Mouse (Mus musculus): ENCODE results near the gene Mcf2l. TPM values are rescaled to one million over a fixed set of nuclear protein-coding genes. Genes with fewer than 3 reads are reported as not detected.

Gene Mcf2l
- polyA plus RNA-seq, 1 experiment = 9.7 TPM

- TF ChIP-seq CTCF (IDR thresholded peaks at IDR 0.05; ENCODE audit: borderline replicate concordance, control insufficient read depth, extremely low read depth, insufficient read depth, low read length, poor library complexity) (no peak), POLR2A (IDR thresholded peaks at IDR 0.05; ENCODE audit: control insufficient read depth, extremely low read depth, insufficient read depth, low read length, poor library complexity) (no peak)
- no peaks in the 10 kb centered on the region for H3K27me3 ChIP-seq (ENCODE audit: control insufficient read depth, insufficient read depth, low read length)
- H3K27ac ChIP-seq (ENCODE audit: control insufficient read depth, insufficient read depth, low read length) = no peak overlapping the region
- H3K4me1 ChIP-seq (replicated peaks; ENCODE audit: control insufficient read depth, insufficient read depth, low read length) = no peaks in the 10 kb centered on the region
- no peak overlapping the region for H3K4me3 ChIP-seq (ENCODE audit: control insufficient read depth, insufficient read depth, low read length)
- WGBS = 90% methylated on average over 11 of the region's 11 CpGs
- H3K36me3 ChIP-seq (ENCODE audit: control insufficient read depth, insufficient read depth, low read length) = no peaks in the 10 kb centered on the region
- no peak for DNase-seq
Measured at GRCm38 (mm10) chr8:12905599-12906321, 32.2 kb downstream of the Mcf2l start.

GRCm38 (mm10) chr8:12906597-12906996 lies 33.0 kb downstream of the Mcf2l start:
- no peak overlapping the region for H3K27ac ChIP-seq (ENCODE audit: control insufficient read depth, insufficient read depth, low read length)
- TF ChIP-seq CTCF (IDR thresholded peaks at IDR 0.05; ENCODE audit: borderline replicate concordance, control insufficient read depth, extremely low read depth, insufficient read depth, low read length, poor library complexity) (no peak), POLR2A (IDR thresholded peaks at IDR 0.05; ENCODE audit: control insufficient read depth, extremely low read depth, insufficient read depth, low read length, poor library complexity) (no peak)
- H3K27me3 ChIP-seq (ENCODE audit: control insufficient read depth, insufficient read depth, low read length) = no peaks in the 10 kb centered on the region
- H3K36me3 ChIP-seq (ENCODE audit: control insufficient read depth, insufficient read depth, low read length) = no peaks in the 10 kb centered on the region
- DNase-seq = no peak
- 81% methylated on average over 5 of the region's 5 CpGs for WGBS
- H3K4me3 ChIP-seq (ENCODE audit: control insufficient read depth, insufficient read depth, low read length) = no peak overlapping the region
- no peaks in the 10 kb centered on the region for H3K4me1 ChIP-seq (replicated peaks; ENCODE audit: control insufficient read depth, insufficient read depth, low read length)

- Histone ChIP-seq H3K27ac (ENCODE audit: control insufficient read depth, insufficient read depth, low read length) (no peak overlapping the region), H3K4me3 (ENCODE audit: control insufficient read depth, insufficient read depth, low read length) (no peak overlapping the region), H3K36me3 (ENCODE audit: control insufficient read depth, insufficient read depth, low read length) (no peaks in the 10 kb centered on the region), H3K27me3 (ENCODE audit: control insufficient read depth, insufficient read depth, low read length) (no peaks in the 10 kb centered on the region), H3K4me1 (replicated peaks; ENCODE audit: control insufficient read depth, insufficient read depth, low read length) (no peaks in the 10 kb centered on the region)
- TF ChIP-seq CTCF (IDR thresholded peaks at IDR 0.05; ENCODE audit: borderline replicate concordance, control insufficient read depth, extremely low read depth, insufficient read depth, low read length, poor library complexity) (no peak), POLR2A (IDR thresholded peaks at IDR 0.05; ENCODE audit: control insufficient read depth, extremely low read depth, insufficient read depth, low read length, poor library complexity) (no peak)
- whole genome bisulfite sequencing = 90% methylated on average over 4 of the region's 4 CpGs
- no peak for DNase-seq
Measured at GRCm38 (mm10) chr8:12907730-12908129, 34.1 kb downstream of the Mcf2l start.

GRCm38 (mm10) chr8:12912011-12912410 lies 38.4 kb downstream of the Mcf2l start:
- H3K4me3 ChIP-seq (ENCODE audit: control insufficient read depth, insufficient read depth, low read length) = no peak overlapping the region
- no peak for DNase-seq
- H3K4me1 ChIP-seq (replicated peaks; ENCODE audit: control insufficient read depth, insufficient read depth, low read length) = peaks cover 3% of the 10 kb centered on the region
- no peaks in the 10 kb centered on the region for H3K27me3 ChIP-seq (ENCODE audit: control insufficient read depth, insufficient read depth, low read length)
- WGBS = 90% methylated on average over 5 of the region's 5 CpGs
- TF ChIP-seq POLR2A (IDR thresholded peaks at IDR 0.05; ENCODE audit: control insufficient read depth, extremely low read depth, insufficient read depth, low read length, poor library complexity) (no peak), CTCF (IDR thresholded peaks at IDR 0.05; ENCODE audit: borderline replicate concordance, control insufficient read depth, extremely low read depth, insufficient read depth, low read length, poor library complexity) (no peak)
- no peak overlapping the region for H3K27ac ChIP-seq (ENCODE audit: control insufficient read depth, insufficient read depth, low read length)
- no peaks in the 10 kb centered on the region for H3K36me3 ChIP-seq (ENCODE audit: control insufficient read depth, insufficient read depth, low read length)

- no peak overlapping the region for H3K27ac ChIP-seq (ENCODE audit: control insufficient read depth, insufficient read depth, low read length)
- H3K4me3 ChIP-seq (ENCODE audit: control insufficient read depth, insufficient read depth, low read length) = no peak overlapping the region; the same call in 1 of the 2 replicates
- no peaks in the 10 kb centered on the region for H3K27me3 ChIP-seq (ENCODE audit: control insufficient read depth, insufficient read depth, low read length)
- WGBS = 29% methylated on average over 42 of the region's 42 CpGs
- peaks cover 3% of the 10 kb centered on the region for H3K4me1 ChIP-seq (replicated peaks; ENCODE audit: control insufficient read depth, insufficient read depth, low read length)
- no peak for TF ChIP-seq POLR2A (IDR thresholded peaks at IDR 0.05; ENCODE audit: control insufficient read depth, extremely low read depth, insufficient read depth, low read length, poor library complexity)
- TF ChIP-seq CTCF (IDR thresholded peaks at IDR 0.05; ENCODE audit: borderline replicate concordance, control insufficient read depth, extremely low read depth, insufficient read depth, low read length, poor library complexity) = no peak
- DNase-seq = no peak
- no peaks in the 10 kb centered on the region for H3K36me3 ChIP-seq (ENCODE audit: control insufficient read depth, insufficient read depth, low read length)
Measured at GRCm38 (mm10) chr8:12915187-12916006, 41.8 kb downstream of the Mcf2l start.

GRCm38 (mm10) chr8:12916156-12916900 lies 42.7 kb downstream of the Mcf2l start:
- no peak overlapping the region for H3K27ac ChIP-seq (ENCODE audit: control insufficient read depth, insufficient read depth, low read length)
- TF ChIP-seq POLR2A (IDR thresholded peaks at IDR 0.05; ENCODE audit: control insufficient read depth, extremely low read depth, insufficient read depth, low read length, poor library complexity) = no peak
- no peak for TF ChIP-seq CTCF (IDR thresholded peaks at IDR 0.05; ENCODE audit: borderline replicate concordance, control insufficient read depth, extremely low read depth, insufficient read depth, low read length, poor library complexity)
- 84% methylated on average over 16 of the region's 16 CpGs for WGBS
- no peak for DNase-seq
- H3K4me1 ChIP-seq (replicated peaks; ENCODE audit: control insufficient read depth, insufficient read depth, low read length) = peaks cover 3% of the 10 kb centered on the region
- no peaks in the 10 kb centered on the region for H3K36me3 ChIP-seq (ENCODE audit: control insufficient read depth, insufficient read depth, low read length)
- no peaks in the 10 kb centered on the region for H3K27me3 ChIP-seq (ENCODE audit: control insufficient read depth, insufficient read depth, low read length)
- H3K4me3 ChIP-seq (ENCODE audit: control insufficient read depth, insufficient read depth, low read length) = no peak overlapping the region

Data from thymus, adult 2 months (tissue).